Mouse (Mus musculus): ENCODE results near the gene Zfand3. TPM values are rescaled to one million over a fixed set of nuclear protein-coding genes. Genes with fewer than 3 reads are reported as not detected.
A peak's percentile ranks its signal among the peaks of the same experiment; 100 is the strongest.

Zfand3 gene
- polyA plus RNA-seq, 1 experiment from 2014 or later, result 62.8 TPM

- H3K27me3 ChIP-seq (ENCODE audit: low read depth, poor library complexity, severe bottlenecking), result no peaks in the 10 kb centered on the region
- no peak for DNase-seq (ENCODE audit: low spot score)
- peaks cover 23% of the 10 kb centered on the region for H3K36me3 ChIP-seq
- H3K4me3 ChIP-seq, result no peak overlapping the region
- H3K27ac ChIP-seq, result no peak overlapping the region
- peaks cover 2% of the 10 kb centered on the region for H3K4me1 ChIP-seq
- no peaks in the 10 kb centered on the region for H3K9me3 ChIP-seq (replicated peaks)
- WGBS, result 93% methylated on average over 2 of the region's 2 CpGs
Observed at GRCm38 (mm10) chr17:30182063-30182462, 177.5 kb downstream of the Zfand3 start.

- no peak for DNase-seq (ENCODE audit: low spot score)
- Histone ChIP-seq H3K4me1 (peaks cover 17% of the 10 kb centered on the region), H3K4me3 (no peak overlapping the region), H3K27me3 (ENCODE audit: low read depth, poor library complexity, severe bottlenecking) (no peaks in the 10 kb centered on the region), H3K36me3 (peaks cover 8% of the 10 kb centered on the region), H3K27ac (no peak overlapping the region), H3K9me3 (replicated peaks) (no peaks in the 10 kb centered on the region)
- WGBS, result 94% methylated on average over 6 of the region's 6 CpGs
Observed at GRCm38 (mm10) chr17:30183561-30183960, 179.0 kb downstream of the Zfand3 start.

- WGBS, result 86% methylated on average over 6 of the region's 6 CpGs
- peak; percentile 23 for DNase-seq (ENCODE audit: low spot score)
Observed at GRCm38 (mm10) chr17:30187154-30187553, 182.6 kb downstream of the Zfand3 start.

GRCm38 (mm10) chr17:30187581-30187980 lies 183.0 kb downstream of the Zfand3 start:
- H3K36me3 ChIP-seq, result peaks cover 14% of the 10 kb centered on the region
- H3K9me3 ChIP-seq (replicated peaks), result no peaks in the 10 kb centered on the region
- no peaks in the 10 kb centered on the region for H3K27me3 ChIP-seq (ENCODE audit: low read depth, poor library complexity, severe bottlenecking)
- 51% methylated on average over 5 of the region's 5 CpGs for WGBS
- no peak overlapping the region for H3K4me3 ChIP-seq
- peak; percentile 28 for DNase-seq (ENCODE audit: low spot score)
- no peak overlapping the region for H3K27ac ChIP-seq
- H3K4me1 ChIP-seq, result peaks cover 47% of the 10 kb centered on the region

More at GRCm38 (mm10) chr17:30187154-30187553, 182.6 kb downstream of the Zfand3 start:
- Histone ChIP-seq H3K4me1 (peaks cover 47% of the 10 kb centered on the region), H3K27ac (no peak overlapping the region), H3K9me3 (replicated peaks) (no peaks in the 10 kb centered on the region), H3K27me3 (ENCODE audit: low read depth, poor library complexity, severe bottlenecking) (no peaks in the 10 kb centered on the region), H3K4me3 (no peak overlapping the region), H3K36me3 (peaks cover 9% of the 10 kb centered on the region)

GRCm38 (mm10) chr17:30188031-30188981 lies 183.8 kb downstream of the Zfand3 start:
- DNase-seq (ENCODE audit: low spot score), result peak; percentile 37

GRCm38 (mm10) chr17:30191097-30191640 lies 186.6 kb downstream of the Zfand3 start:
- Histone ChIP-seq H3K4me1 (peaks cover 71% of the 10 kb centered on the region), H3K4me3 (no peak overlapping the region), H3K9me3 (replicated peaks) (no peaks in the 10 kb centered on the region), H3K27me3 (ENCODE audit: low read depth, poor library complexity, severe bottlenecking) (no peaks in the 10 kb centered on the region), H3K36me3 (peaks cover 36% of the 10 kb centered on the region), H3K27ac (no peak overlapping the region)
- WGBS, result 74% methylated on average over 11 of the region's 11 CpGs
- peak; percentile 25 for DNase-seq (ENCODE audit: low spot score)

More at GRCm38 (mm10) chr17:30188031-30188981, 183.8 kb downstream of the Zfand3 start:
- no peaks in the 10 kb centered on the region for H3K9me3 ChIP-seq (replicated peaks)
- WGBS, result 22% methylated on average over 20 of the region's 20 CpGs
- H3K4me1 ChIP-seq, result peaks cover 49% of the 10 kb centered on the region
- peaks cover 21% of the 10 kb centered on the region for H3K36me3 ChIP-seq
- H3K27ac ChIP-seq, result no peak overlapping the region; the same call in 1 of the 2 replicates
- 0 out of 2 replicates have a peak overlapping the region, but pooled peaks have one; percentile 10 for H3K4me3 ChIP-seq
- no peaks in the 10 kb centered on the region for H3K27me3 ChIP-seq (ENCODE audit: low read depth, poor library complexity, severe bottlenecking)

- 93% methylated on average over 26 of the region's 26 CpGs for WGBS
- H3K27me3 ChIP-seq (ENCODE audit: low read depth, poor library complexity, severe bottlenecking), result no peaks in the 10 kb centered on the region
- no peak overlapping the region for H3K4me3 ChIP-seq
- no peak overlapping the region for H3K27ac ChIP-seq
- H3K36me3 ChIP-seq, result peaks cover 36% of the 10 kb centered on the region
- no peak for DNase-seq (ENCODE audit: low spot score)
- no peaks in the 10 kb centered on the region for H3K9me3 ChIP-seq (replicated peaks)
- peaks cover 78% of the 10 kb centered on the region for H3K4me1 ChIP-seq
Observed at GRCm38 (mm10) chr17:30192416-30193005, 188.0 kb downstream of the Zfand3 start.

- H3K9me3 ChIP-seq (replicated peaks), result no peaks in the 10 kb centered on the region
- no peaks in the 10 kb centered on the region for H3K27me3 ChIP-seq (ENCODE audit: low read depth, poor library complexity, severe bottlenecking)
- 51% methylated on average over 2 of the region's 2 CpGs for WGBS
- no peak overlapping the region for H3K27ac ChIP-seq
- H3K4me1 ChIP-seq, result peaks cover 78% of the 10 kb centered on the region
- H3K36me3 ChIP-seq, result peaks cover 36% of the 10 kb centered on the region
- DNase-seq (ENCODE audit: low spot score), result no peak
- no peak overlapping the region for H3K4me3 ChIP-seq
Observed at GRCm38 (mm10) chr17:30193615-30194014, 189.1 kb downstream of the Zfand3 start.

GRCm38 (mm10) chr17:30194091-30194490 lies 189.6 kb downstream of the Zfand3 start:
- H3K4me1 ChIP-seq, result peaks cover 79% of the 10 kb centered on the region
- WGBS, result 62% methylated on average over 3 of the region's 3 CpGs
- no peak for DNase-seq (ENCODE audit: low spot score)
- H3K27me3 ChIP-seq (ENCODE audit: low read depth, poor library complexity, severe bottlenecking), result no peaks in the 10 kb centered on the region
- H3K36me3 ChIP-seq, result peaks cover 36% of the 10 kb centered on the region
- H3K9me3 ChIP-seq (replicated peaks), result no peaks in the 10 kb centered on the region
- no peak overlapping the region for H3K27ac ChIP-seq
- no peak overlapping the region for H3K4me3 ChIP-seq

- Histone ChIP-seq H3K27ac (no peak overlapping the region), H3K27me3 (ENCODE audit: low read depth, poor library complexity, severe bottlenecking) (no peaks in the 10 kb centered on the region), H3K36me3 (peaks cover 36% of the 10 kb centered on the region), H3K4me1 (peaks cover 79% of the 10 kb centered on the region), H3K9me3 (replicated peaks) (no peaks in the 10 kb centered on the region), H3K4me3 (no peak overlapping the region)
- no peak for DNase-seq (ENCODE audit: low spot score)
- WGBS, result 57% methylated on average over 11 of the region's 11 CpGs
Observed at GRCm38 (mm10) chr17:30194629-30195445, 190.3 kb downstream of the Zfand3 start.

- peaks cover 73% of the 10 kb centered on the region for H3K4me1 ChIP-seq
- DNase-seq (ENCODE audit: low spot score), result no peak
- 95% methylated on average over 21 of the region's 21 CpGs for WGBS
- no peak overlapping the region for H3K27ac ChIP-seq
- H3K9me3 ChIP-seq (replicated peaks), result no peaks in the 10 kb centered on the region
- no peaks in the 10 kb centered on the region for H3K27me3 ChIP-seq (ENCODE audit: low read depth, poor library complexity, severe bottlenecking)
- H3K36me3 ChIP-seq, result peaks cover 42% of the 10 kb centered on the region
- H3K4me3 ChIP-seq, result no peak overlapping the region
Observed at GRCm38 (mm10) chr17:30195591-30196183, 191.2 kb downstream of the Zfand3 start.

Data from limb, embryonic 10.5 days (tissue).